Mouse (Mus musculus) layer of hippocampus, postnatal 10 days (tissue): ENCODE measurements at regions not wholly inside any gene's neighbourhood (a gene's known extent, or its start where the extent isn't known, plus 50 kb on each side); places are given as distances from the start of the nearest gene placed in this dataset.
A peak's percentile ranks its signal among the peaks of the same experiment; 100 is the strongest.

Experiments
- DNase-seq, 2 experiments: peaks; one replicate each; pipeline ENCODE4 v3.0.0; 2021; ENCODE audit warnings: low spot score in 2 of 2

- DNase-seq: no peak
These were observed 92.9 kb downstream of the Zfp365 start for GRCm38 (mm10) chr10:67819534-67819933.

GRCm38 (mm10) chr10:67813901-67814300 is 98.6 kb downstream of the Zfp365 start:
- DNase-seq: no peak

- DNase-seq: peak; percentile 10 to 39
These were observed 107.3 kb downstream of the Zfp365 start for GRCm38 (mm10) chr10:67805131-67805530.

GRCm38 (mm10) chr10:67804637-67805036 is 107.8 kb downstream of the Zfp365 start:
- peak in 1 of 2 experiments; percentile 3 for DNase-seq

- no peak for DNase-seq
These were observed 110.3 kb downstream of the Zfp365 start for GRCm38 (mm10) chr10:67802156-67802555.

- DNase-seq: no peak
These were observed 110.8 kb downstream of the Zfp365 start for GRCm38 (mm10) chr10:67801619-67802018.

- DNase-seq: no peak
These were observed 113.5 kb downstream of the Zfp365 start for GRCm38 (mm10) chr10:67798991-67799390.

- DNase-seq: no peak
These were observed 119.3 kb downstream of the Zfp365 start for GRCm38 (mm10) chr10:67793206-67793605.

- no peak for DNase-seq
These were observed 122.8 kb downstream of the Zfp365 start for GRCm38 (mm10) chr10:67789651-67790050.

GRCm38 (mm10) chr10:67788116-67788515 is 124.3 kb downstream of the Zfp365 start:
- DNase-seq: no peak

GRCm38 (mm10) chr10:67785563-67785962 is 126.9 kb downstream of the Zfp365 start:
- DNase-seq: no peak

GRCm38 (mm10) chr10:67778341-67778740 is 134.1 kb downstream of the Zfp365 start:
- DNase-seq: no peak

GRCm38 (mm10) chr10:67777721-67778120 is 134.7 kb downstream of the Zfp365 start:
- DNase-seq: no peak

- DNase-seq: no peak
These were observed 135.6 kb downstream of the Zfp365 start for GRCm38 (mm10) chr10:67776851-67777250.

GRCm38 (mm10) chr10:67771796-67772195 is 140.7 kb downstream of the Zfp365 start:
- no peak for DNase-seq

- peak; percentile 42 to 60 for DNase-seq
These were observed 146.4 kb downstream of the Zfp365 start for GRCm38 (mm10) chr10:67766099-67766498.

GRCm38 (mm10) chr10:67760424-67760823 is 152.0 kb downstream of the Zfp365 start:
- DNase-seq: no peak

GRCm38 (mm10) chr10:67748121-67748520 is 164.3 kb downstream of the Zfp365 start:
- no peak for DNase-seq

GRCm38 (mm10) chr10:67747461-67747860 is 165.0 kb downstream of the Zfp365 start:
- DNase-seq: no peak

- DNase-seq: peak in 1 of 2 experiments; percentile 7
These were observed 166.3 kb downstream of the Zfp365 start for GRCm38 (mm10) chr10:67746140-67746539.

- no peak for DNase-seq
These were observed 168.9 kb downstream of the Zfp365 start for GRCm38 (mm10) chr10:67743561-67743960.

- DNase-seq: no peak
These were observed 169.6 kb downstream of the Zfp365 start for GRCm38 (mm10) chr10:67742824-67743223.

- no peak for DNase-seq
These were observed 170.2 kb downstream of the Zfp365 start for GRCm38 (mm10) chr10:67742305-67742704.

- DNase-seq: no peak
These were observed 173.3 kb downstream of the Zfp365 start for GRCm38 (mm10) chr10:67739199-67739598.
